Mouse (Mus musculus) heart, adult 2 months (tissue): Measurements from ENCODE around the gene Rad50.

Experiments used
- CTCF ChIP-seq: fragments of 200-600 bp; IDR thresholded peaks from 2 replicates; pipeline ENCODE4 v1.8.1; 2022; ENCODE audit warnings: antibody characterized with exemption, mild to moderate bottlenecking, moderate library complexity
- EP300 ChIP-seq: fragments of 200-500 bp; IDR thresholded peaks from 2 replicates; pipeline ENCODE4 v1.6.1; 2011; ENCODE audit warnings: low read depth, low read length, control low read depth; ENCODE audit not compliant: insufficient read depth
- POLR2A ChIP-seq: fragments of 200-500 bp; IDR thresholded peaks from 2 replicates; pipeline ENCODE4 v1.6.1; 2011; ENCODE audit warnings: mild to moderate bottlenecking, low read depth, low read length, control low read depth; ENCODE audit not compliant: insufficient read depth

- TF ChIP-seq CTCF (no peak), EP300 (no peak), POLR2A (no peak)
Observed at GRCm38 (mm10) chr11:53747985-53748384, 40.9 kb upstream of the Rad50 start.
